Mouse (Mus musculus) CH12.LX (cell line): Measurements from ENCODE around the gene Slc30a5. TPM values are rescaled to one million over a fixed set of nuclear protein-coding genes. Genes with fewer than 3 reads are reported as not detected.

Experiments
- DNase-seq: peaks from one replicate; pipeline ENCODE4 v3.0.0-alpha.2; 2013; ENCODE audit errors: extremely low read depth
- H3K27ac ChIP-seq: 2 replicates; pipeline ENCODE4 v1.5.1; 2012; ENCODE audit warnings: low read depth, mild to moderate bottlenecking, control low read depth, moderate library complexity; ENCODE audit not compliant: insufficient read depth
- H3K27me3 ChIP-seq: replicated peaks from 2 replicates; pipeline ENCODE3; 2012; ENCODE audit warnings: inconsistent platforms
- H3K36me3 ChIP-seq, 2 experiments: replicated peaks in 1 of 2; 2 replicates each; pipeline versions ENCODE3 to v1.6.1; 2012; ENCODE audit warnings: inconsistent platforms in 1 of 2, low read length in 1 of 2, mild to moderate bottlenecking in 1 of 2, mixed read lengths in 1 of 2, moderate library complexity in 1 of 2; ENCODE audit not compliant: control insufficient read depth in 1 of 2, insufficient read depth in 1 of 2
- H3K4me1 ChIP-seq, 2 experiments: 2 replicates each; pipeline ENCODE4 v1.6.1; 2012; ENCODE audit warnings: inconsistent platforms in 1 of 2, moderate library complexity in 1 of 2; ENCODE audit not compliant: insufficient read depth in 2 of 2, control insufficient read depth in 1 of 2
- H3K4me2 ChIP-seq: 2 replicates; pipeline ENCODE4 v1.6.1; 2012; ENCODE audit warnings: low read depth, mild to moderate bottlenecking, control low read depth; ENCODE audit not compliant: poor library complexity, insufficient read depth, severe bottlenecking
- H3K4me3 ChIP-seq, 3 experiments: fragments of 150-350 bp in 1 of 3; sonication (generic) in 1 of 3; replicated peaks in 1 of 3; 2 replicates each; pipeline versions ENCODE3 to v1.5.1; 2011 to 2012; ENCODE audit warnings: low read depth in 2 of 3, low read length in 2 of 3, mild to moderate bottlenecking in 2 of 3, moderate library complexity in 2 of 3, control low read depth in 1 of 3, improper control_type of control experiment in 1 of 3, inconsistent platforms in 1 of 3, mixed read lengths in 1 of 3; ENCODE audit not compliant: poor library complexity in 1 of 3
- H3K79me2 ChIP-seq: replicated peaks from 2 replicates; pipeline ENCODE4 v1.6.1; 2012; ENCODE audit warnings: mild to moderate bottlenecking, moderate library complexity; ENCODE audit not compliant: control insufficient read depth, poor library complexity, insufficient read depth, severe bottlenecking; ENCODE audit errors: extremely low read depth
- H3K9ac ChIP-seq: 2 replicates; pipeline ENCODE4 v1.6.1; 2012; ENCODE audit warnings: low read depth, mild to moderate bottlenecking, control low read depth, moderate library complexity; ENCODE audit not compliant: insufficient read depth
- H3K9me3 ChIP-seq: replicated peaks from 2 replicates; pipeline ENCODE3; 2012; ENCODE audit warnings: low read length, inconsistent platforms, mixed read lengths
- BHLHE40 ChIP-seq: IDR thresholded peaks from 2 replicates; pipeline ENCODE4 v1.6.1; 2011; ENCODE audit warnings: mild to moderate bottlenecking, low read depth, low read length, improper control_type of control experiment
- CHD1 ChIP-seq: IDR thresholded peaks from 2 replicates; pipeline ENCODE4 v1.6.1; 2012; ENCODE audit warnings: low read depth, low read length, improper control_type of control experiment, inconsistent platforms
- CTCF ChIP-seq, 2 experiments: IDR thresholded peaks in 1 of 2; conservative IDR thresholded peaks in 1 of 2; 2 replicates each; pipeline ENCODE4 v1.5.1; 2011 to 2012; ENCODE audit warnings: low read depth in 2 of 2, low read length in 2 of 2, improper control_type of control experiment in 1 of 2, inconsistent platforms in 1 of 2, mild to moderate bottlenecking in 1 of 2, moderate library complexity in 1 of 2
- E2F4 ChIP-seq: IDR thresholded peaks from 2 replicates; pipeline ENCODE4 v1.6.1; 2011; ENCODE audit warnings: low read depth, low read length, improper control_type of control experiment; ENCODE audit not compliant: insufficient replicate concordance
- ELF1 ChIP-seq: IDR thresholded peaks from 2 replicates; pipeline ENCODE4 v1.6.1; 2014; ENCODE audit warnings: low read depth, mild to moderate bottlenecking, inconsistent platforms, low read length, improper control_type of control experiment
- EP300 ChIP-seq: IDR thresholded peaks from 2 replicates; pipeline ENCODE4 v1.6.1; 2011; ENCODE audit warnings: low read length, improper control_type of control experiment
- ETS1 ChIP-seq: conservative IDR thresholded peaks from 2 replicates; pipeline ENCODE4 v1.6.1; 2012; ENCODE audit warnings: low read depth, mild to moderate bottlenecking, inconsistent platforms, low read length, improper control_type of control experiment, moderate library complexity
- GABPA ChIP-seq: IDR thresholded peaks from 2 replicates; pipeline ENCODE4 v1.6.1; 2012; ENCODE audit warnings: low read depth, low read length, improper control_type of control experiment, inconsistent platforms; ENCODE audit not compliant: insufficient replicate concordance
- IRF4 ChIP-seq: IDR thresholded peaks from 2 replicates; pipeline ENCODE4 v1.6.1; 2014; ENCODE audit warnings: low read depth, mild to moderate bottlenecking, inconsistent platforms, low read length, improper control_type of control experiment
- JUND ChIP-seq: conservative IDR thresholded peaks from 2 replicates; pipeline ENCODE4 v1.6.1; 2011; ENCODE audit warnings: low read depth, low read length, improper control_type of control experiment
- KAT2A ChIP-seq: IDR thresholded peaks from 2 replicates; pipeline ENCODE4 v1.6.1; 2012; ENCODE audit warnings: low read length, improper control_type of control experiment, inconsistent platforms; ENCODE audit not compliant: insufficient replicate concordance
- MAFK ChIP-seq: IDR thresholded peaks from 2 replicates; pipeline ENCODE4 v1.6.1; 2011; ENCODE audit warnings: low read length, improper control_type of control experiment; ENCODE audit not compliant: insufficient replicate concordance
- MAX ChIP-seq: IDR thresholded peaks from 2 replicates; pipeline ENCODE4 v1.6.1; 2011; ENCODE audit warnings: low read length, improper control_type of control experiment
- MEF2A ChIP-seq: IDR thresholded peaks from 2 replicates; pipeline ENCODE4 v1.6.1; 2014; ENCODE audit warnings: low read depth, mild to moderate bottlenecking, inconsistent platforms, low read length, improper control_type of control experiment, borderline replicate concordance
- MXI1 ChIP-seq: IDR thresholded peaks from 2 replicates; pipeline ENCODE4 v1.6.1; 2011; ENCODE audit warnings: mild to moderate bottlenecking, low read depth, low read length, improper control_type of control experiment
- MYC ChIP-seq: IDR thresholded peaks from 2 replicates; pipeline ENCODE4 v1.6.1; 2011; ENCODE audit warnings: low read depth, mild to moderate bottlenecking, improper control_type of control experiment, low read length
- NELFE ChIP-seq: IDR thresholded peaks from 2 replicates; pipeline ENCODE4 v1.6.1; 2011; ENCODE audit warnings: low read depth, low read length, improper control_type of control experiment
- NRF1 ChIP-seq: IDR thresholded peaks from 2 replicates; pipeline ENCODE4 v1.6.1; 2014; ENCODE audit warnings: low read depth, mild to moderate bottlenecking, inconsistent platforms, low read length, improper control_type of control experiment, moderate library complexity
- PAX5 ChIP-seq: IDR thresholded peaks from 2 replicates; pipeline ENCODE4 v1.6.1; 2012; ENCODE audit warnings: low read length, inconsistent platforms, mixed read lengths
- POLR2A ChIP-seq: IDR thresholded peaks from 2 replicates; pipeline ENCODE4 v1.6.1; 2011; ENCODE audit warnings: low read depth, mild to moderate bottlenecking, improper control_type of control experiment, low read length
- POLR2AphosphoS2 ChIP-seq: IDR thresholded peaks from 2 replicates; pipeline ENCODE4 v1.6.1; 2011; ENCODE audit warnings: low read depth, low read length, improper control_type of control experiment
- RAD21 ChIP-seq: IDR thresholded peaks from 2 replicates; pipeline ENCODE4 v1.6.1; 2011; ENCODE audit warnings: low read depth, mild to moderate bottlenecking, low read length, improper control_type of control experiment, moderate library complexity
- SIN3A ChIP-seq: IDR thresholded peaks from 2 replicates; pipeline ENCODE4 v1.6.1; 2012; ENCODE audit warnings: low read length, improper control_type of control experiment, inconsistent platforms
- SMC3 ChIP-seq: IDR thresholded peaks from 2 replicates; pipeline ENCODE4 v1.6.1; 2011; ENCODE audit warnings: low read depth, low read length, improper control_type of control experiment
- TBP ChIP-seq: conservative IDR thresholded peaks from 2 replicates; pipeline ENCODE4 v1.6.1; 2011; ENCODE audit warnings: low read depth, low read length, improper control_type of control experiment
- UBTF ChIP-seq: IDR thresholded peaks from 2 replicates; pipeline ENCODE4 v1.6.1; 2012; ENCODE audit warnings: low read depth, mild to moderate bottlenecking, inconsistent platforms, low read length, improper control_type of control experiment, moderate library complexity
- USF1 ChIP-seq: IDR thresholded peaks from 2 replicates; pipeline ENCODE4 v1.6.1; 2014; ENCODE audit warnings: low read depth, mild to moderate bottlenecking, inconsistent platforms, low read length, improper control_type of control experiment
- USF2 ChIP-seq: conservative IDR thresholded peaks from 2 replicates; pipeline ENCODE4 v1.6.1; 2011; ENCODE audit warnings: low read depth, low read length, improper control_type of control experiment
- ZC3H11A ChIP-seq: IDR thresholded peaks from 2 replicates; pipeline ENCODE4 v1.6.1; 2012; ENCODE audit warnings: low read depth, mild to moderate bottlenecking, inconsistent platforms, low read length, improper control_type of control experiment
- ZKSCAN1 ChIP-seq: IDR thresholded peaks from 2 replicates; pipeline ENCODE4 v1.6.1; 2012; ENCODE audit warnings: low read depth, inconsistent platforms, low read length, improper control_type of control experiment, borderline replicate concordance
- ZMIZ1 ChIP-seq: IDR thresholded peaks from 2 replicates; pipeline ENCODE4 v1.6.1; 2012; ENCODE audit warnings: low read depth, mild to moderate bottlenecking, inconsistent platforms, low read length, improper control_type of control experiment
- dilution Hi-C: fragments of 300-500 bp; cut with MboI; formaldehyde crosslinking; loops from 2 replicates; pipeline ENCODE4 v1.14.3; 2020; ENCODE audit warnings: low sequenced_read_pairs; ENCODE audit not compliant: extremely low pct_unique_long_range_greater_than_20kb, extremely low pct_ligation_motif_present
- in situ Hi-C: fragments of 300-500 bp; cut with MboI; formaldehyde crosslinking; loops from 3 replicates; pipeline ENCODE4 v1.14.3; 2019; ENCODE audit warnings: low sequenced_read_pairs, low pct_ligation_motif_present, low pct_unique_long_range_greater_than_20kb, mixed read lengths
- polyA plus RNA-seq: library from polyadenylated mRNA; unstranded; fragments of >175 nt; gene quantifications from 2 replicates; pipeline ENCODE4 v1.2.1, GENCODE M21; 2012; ENCODE audit warnings: low read depth; ENCODE audit not compliant: insufficient read length
- total RNA-seq, 2 experiments: library from RNA; depleted of rRNA; stranded (reverse); fragments of 300-350 nt in 1 of 2; fragments of >200 nt in 1 of 2; gene quantifications; 2 replicates each; pipeline ENCODE4 v1.2.3; 2012 to 2014

Gene Slc30a5
- total and polyA plus RNA-seq, 3 experiments: 54.4 to 99.9 (median 65.9) TPM

- H3K79me2 ChIP-seq: no peaks in the 10 kb centered on the region
- DNase-seq: no peak
- H3K9ac ChIP-seq: no peak overlapping the region
- no peaks in the 10 kb centered on the region for H3K27me3 ChIP-seq
- in situ Hi-C loops: no loop called here
- 0 out of 2 replicates have a peak overlapping the region, but pooled peaks have one; percentile 15 for H3K4me2 ChIP-seq
- dilution Hi-C loops: no loop called here
- no peak overlapping the region for H3K4me3 ChIP-seq
- peaks cover 3% of the 10 kb centered on the region for H3K9me3 ChIP-seq
- no peaks in the 10 kb centered on the region for H3K4me1 ChIP-seq
- no peak overlapping the region for H3K27ac ChIP-seq
- peak; percentile 49 for TF ChIP-seq RAD21
- no peak for TF ChIP-seq ZC3H11A
- no peak for TF ChIP-seq TBP
- TF ChIP-seq MYC: peak; percentile 69; the same call in 1 of the 2 replicates
- no peak for TF ChIP-seq MAFK
- no peak for TF ChIP-seq MAX
- TF ChIP-seq NRF1: no peak
- TF ChIP-seq BHLHE40: no peak
- no peak for TF ChIP-seq JUND
- TF ChIP-seq CTCF (conservative IDR thresholded peaks at IDR 0.05 in 1 of 2, IDR thresholded peaks at IDR 0.05 in 1 of 2; ENCODE audit: low read depth in 2 of 2, low read length in 2 of 2): peak; percentile 45 to 64; a peak in 3 of 4 replicates
- no peak for TF ChIP-seq ELF1
- no peak; the same call in 1 of the 2 replicates for TF ChIP-seq SMC3
- TF ChIP-seq E2F4: no peak
- no peak for TF ChIP-seq ZMIZ1
- no peak for TF ChIP-seq ZKSCAN1
- no peak for TF ChIP-seq GABPA
- no peak for TF ChIP-seq CHD1
- no peaks in the 10 kb centered on the region for H3K36me3 ChIP-seq
These were observed 19.9 kb upstream of the Slc30a5 start for GRCm38 (mm10) chr13:100853120-100853519.

DNA sequence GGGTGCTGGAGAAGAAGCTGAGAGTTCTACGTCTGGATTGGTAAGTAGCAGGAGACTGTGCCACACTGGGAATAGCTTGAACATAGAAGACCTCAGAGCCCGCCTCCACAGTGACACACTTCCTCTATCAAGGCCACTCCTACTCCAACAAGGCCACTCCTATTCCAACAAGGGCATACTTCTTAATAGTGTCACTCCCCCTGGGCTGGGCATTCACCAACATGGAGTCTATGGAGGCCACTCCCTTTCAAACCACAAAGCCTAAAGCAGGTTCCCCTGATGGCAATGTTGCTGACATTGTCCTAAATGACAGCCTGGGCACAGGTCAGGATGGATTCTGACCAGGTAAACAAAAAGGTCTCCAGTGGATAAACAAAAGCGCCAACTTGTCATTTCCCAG lies 15.9 kb upstream of the Slc30a5 start:
- dilution Hi-C loops: no loop called here
- in situ Hi-C loops: loop anchor here (10.0 kb wide), 1 partner anchor 154 kb away; no protein-coding TSS in a partner anchor
- Histone ChIP-seq H3K9ac (no peak overlapping the region), H3K79me2 (no peaks in the 10 kb centered on the region), H3K36me3 (no peaks in the 10 kb centered on the region), H3K4me3 (no peak overlapping the region), H3K4me1 (no peaks in the 10 kb centered on the region), H3K4me2 (no peak overlapping the region), H3K27me3 (no peaks in the 10 kb centered on the region), H3K9me3 (peaks cover 3% of the 10 kb centered on the region), H3K27ac (no peak overlapping the region)
- no peak for DNase-seq
- TF ChIP-seq CTCF (conservative IDR thresholded peaks at IDR 0.05 in 1 of 2, IDR thresholded peaks at IDR 0.05 in 1 of 2; ENCODE audit: low read depth in 2 of 2, low read length in 2 of 2) (no peak), E2F4 (no peak), SIN3A (no peak), MEF2A (no peak), SMC3 (no peak), POLR2A (no peak), NELFE (no peak), ETS1 (no peak), USF2 (no peak), KAT2A (no peak), RAD21 (no peak), IRF4 (no peak), USF1 (no peak), POLR2AphosphoS2 (no peak), MXI1 (no peak), PAX5 (no peak), EP300 (no peak), UBTF (no peak)
